Comparison of ENCODE assay signal across 16 mouse cellular contexts in genomic region chr1:141911714-141912398, GRCm38 (mm10).
"Had no signal": no experiment of that assay in that cellular context is flagged by ENCODE, and none has a peak within 500 bp of the region (broad histone marks: within the 10 kb centered on the region; RNA-seq: fewer than 3 reads in every experiment).

No protein-coding gene starts in this region.

- H3K9me3 ChIP-seq: limb, embryonic 10.5 days; limb, embryonic 13.5 days; liver, embryonic 13.5 days had no signal

- H3K27me3 ChIP-seq: limb, embryonic 13.5 days; liver, embryonic 13.5 days had no signal

- H3K4me1 ChIP-seq: limb, embryonic 10.5 days; limb, embryonic 13.5 days; liver, embryonic 13.5 days had no signal

- H3K4me3 ChIP-seq: layer of hippocampus, adult 2 months; limb, embryonic 10.5 days; limb, embryonic 13.5 days; liver, embryonic 13.5 days had no signal

- DNase-seq: kidney, postnatal 25 days; layer of hippocampus, adult 9-11 months; liver; liver, embryonic 13.5 days; lung, adult 2 months; lung, postnatal 14 days; lung, postnatal 4 days; midbrain, embryonic 14.5 days; right cerebral cortex, postnatal 4 days; thymus, postnatal 36 days had no signal

- H3K36me3 ChIP-seq: limb, embryonic 10.5 days; limb, embryonic 13.5 days; liver, embryonic 13.5 days had no signal

- H3K27ac ChIP-seq: kidney, postnatal 0 days; layer of hippocampus, adult 2 months; limb, embryonic 10.5 days; limb, embryonic 13.5 days; liver, embryonic 13.5 days; stomach, postnatal 0 days had no signal

- H3K9ac ChIP-seq: limb, embryonic 13.5 days; liver, embryonic 13.5 days had no signal

- H3K4me2 ChIP-seq: limb, embryonic 13.5 days; liver, embryonic 13.5 days; midbrain, embryonic 11.5 days had no signal
